Mouse (Mus musculus): ENCODE data around the gene Zhx3.

Zhx3 gene

DNA sequence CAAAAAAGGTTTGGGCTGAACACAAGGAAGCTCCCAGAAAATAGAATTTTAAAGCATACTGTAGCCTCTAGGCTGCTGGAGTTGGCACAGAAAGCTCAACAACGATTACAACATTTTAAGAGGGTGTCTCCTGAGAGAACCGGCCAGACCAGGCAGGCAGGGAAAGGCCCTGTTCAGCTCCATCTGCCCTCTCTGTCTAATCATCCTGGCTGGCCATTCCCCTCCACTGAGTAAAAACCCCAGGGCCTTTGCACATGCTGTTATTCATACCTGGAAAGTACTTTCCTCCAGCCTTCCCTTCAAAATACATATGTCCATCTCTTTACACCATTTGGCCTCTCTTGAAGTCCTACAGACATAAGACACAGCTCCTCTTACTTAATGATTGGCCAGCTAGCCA is 143.4 kb downstream of the Zhx3 start:
- DNase-seq (ENCODE audit: low spot score), result no peak

GRCm38 (mm10) chr2:160728972-160729371 is 143.8 kb downstream of the Zhx3 start:
- no peak for DNase-seq (ENCODE audit: low spot score)

- DNase-seq (ENCODE audit: low spot score), result no peak
These were observed 146.6 kb downstream of the Zhx3 start for GRCm38 (mm10) chr2:160725877-160726864.

DNA sequence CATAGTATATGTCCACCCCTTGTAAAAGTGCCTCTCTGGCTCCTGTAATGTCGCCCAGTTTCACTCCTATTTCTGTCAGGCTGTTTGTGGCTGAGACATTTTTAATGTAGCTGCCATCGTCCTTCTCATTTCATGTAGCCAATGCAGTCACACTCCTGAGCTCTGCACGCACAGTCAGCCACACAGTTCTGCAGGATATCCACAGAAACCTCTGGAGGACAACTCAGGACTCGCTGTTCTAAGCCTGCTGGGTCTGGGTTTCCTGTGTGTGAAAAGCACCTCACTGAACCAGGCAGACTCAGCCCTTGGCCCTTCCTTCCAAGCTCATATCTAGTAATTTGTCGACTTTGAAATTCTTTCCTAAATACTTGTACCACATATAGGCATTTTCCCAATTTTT is 148.3 kb downstream of the Zhx3 start:
- no peak for DNase-seq (ENCODE audit: low spot score)

- no peak for DNase-seq (ENCODE audit: low spot score)
These were observed 149.0 kb downstream of the Zhx3 start for GRCm38 (mm10) chr2:160723613-160724375.

- no peak for DNase-seq (ENCODE audit: low spot score)
These were observed 150.1 kb downstream of the Zhx3 start for GRCm38 (mm10) chr2:160722714-160723113.

DNA sequence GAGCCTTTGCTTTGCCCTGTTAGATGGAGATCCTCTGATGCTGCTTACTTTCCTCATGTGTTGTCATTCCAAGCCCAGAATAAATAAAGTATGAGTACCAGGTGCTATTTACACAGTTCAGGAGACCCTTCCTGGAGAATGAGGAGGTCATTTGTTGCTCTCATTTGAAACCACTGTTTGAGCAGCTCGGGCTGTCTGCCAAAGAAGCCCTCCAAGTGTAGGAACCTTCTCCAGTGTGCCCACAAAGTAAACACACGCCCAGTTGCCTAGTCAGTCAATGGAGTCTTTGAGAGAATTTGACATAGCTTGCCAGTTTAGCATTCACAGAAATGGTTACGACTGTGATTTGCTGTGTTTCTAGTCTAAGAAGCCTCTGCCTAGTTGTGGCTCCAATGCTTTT is 154.0 kb downstream of the Zhx3 start:
- DNase-seq (ENCODE audit: low spot score), result no peak

DNA sequence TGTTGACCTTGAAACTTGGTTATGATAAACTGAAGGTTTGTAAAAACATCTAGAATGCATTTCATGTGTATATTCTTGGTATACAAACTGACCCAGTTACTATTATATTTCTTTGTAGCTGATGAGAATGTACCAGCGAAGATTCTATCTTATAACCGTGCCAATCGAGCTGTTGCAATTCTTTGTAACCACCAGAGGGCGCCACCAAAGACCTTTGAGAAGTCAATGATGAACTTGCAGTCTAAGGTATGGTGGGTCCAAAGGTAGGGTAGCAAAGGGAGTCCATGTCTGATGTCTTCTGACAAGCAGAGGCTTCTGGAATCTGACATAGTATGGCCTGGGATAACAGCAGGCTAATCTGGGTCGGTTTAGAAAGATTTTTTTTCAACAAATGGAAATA is 155.5 kb downstream of the Zhx3 start:
- DNase-seq (ENCODE audit: low spot score), result peak; percentile 66

GRCm38 (mm10) chr2:160715463-160716030 is 157.3 kb downstream of the Zhx3 start:
- DNase-seq (ENCODE audit: low spot score), result no peak

- no peak for DNase-seq (ENCODE audit: low spot score)
These were observed 165.1 kb downstream of the Zhx3 start for GRCm38 (mm10) chr2:160707673-160708072.

DNA sequence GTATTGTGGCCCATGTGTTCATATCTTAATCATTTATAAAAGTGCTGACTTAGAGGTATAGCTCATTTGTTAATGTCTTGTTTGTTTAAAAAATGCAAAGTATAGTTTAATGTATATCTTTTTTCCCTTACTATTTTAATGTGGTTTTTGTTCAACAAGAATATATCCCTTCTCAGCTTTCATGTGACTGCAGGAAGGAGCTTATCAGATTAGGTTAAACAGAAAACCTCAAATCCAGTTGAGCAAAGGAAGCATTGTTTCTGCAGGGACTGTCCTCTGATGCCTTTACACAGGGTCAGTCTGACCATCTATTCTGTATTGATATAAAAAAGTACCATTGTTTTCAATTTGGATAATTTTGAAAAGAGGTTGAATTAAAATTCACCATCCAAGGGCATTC is 170.0 kb downstream of the Zhx3 start:
- DNase-seq (ENCODE audit: low spot score), result no peak

GRCm38 (mm10) chr2:160701603-160702002 is 171.2 kb downstream of the Zhx3 start:
- DNase-seq (ENCODE audit: low spot score), result no peak

DNA sequence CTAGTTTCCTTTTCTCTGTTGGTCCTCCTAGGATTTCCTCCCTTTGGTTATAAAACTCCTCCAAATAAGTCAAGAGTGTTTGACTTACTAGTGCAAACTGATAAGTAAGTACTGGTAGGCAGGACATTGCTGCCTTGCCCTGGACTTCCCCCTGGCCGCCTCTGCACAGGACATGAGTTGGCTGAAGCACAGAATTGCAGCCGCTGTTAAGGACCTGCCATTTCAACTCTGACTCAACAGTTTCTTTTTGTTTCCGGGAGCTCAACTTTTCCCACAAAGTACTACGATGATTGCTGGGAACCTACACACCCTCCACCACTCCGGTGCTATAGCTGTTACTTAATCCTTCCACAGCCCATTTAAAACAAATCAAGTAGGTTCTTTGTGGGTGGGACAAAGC is 172.5 kb downstream of the Zhx3 start:
- no peak for DNase-seq (ENCODE audit: low spot score)
